Mouse (Mus musculus) midbrain, embryonic 15.5 days (tissue): ENCODE measurements around the gene Gm20696. TPM values are rescaled to one million over a fixed set of nuclear protein-coding genes. Genes with fewer than 3 reads are reported as not detected.

Source experiments
- ATAC-seq: fragments of 200-750 bp; cut with Nextera tagmentation; replicated peaks from 2 replicates; pipeline ENCODE4 v1.8.0; 2017; ENCODE audit warnings: moderate TSS enrichment
- H3K27ac ChIP-seq: fragments of 300-500 bp; sonication (generic); 2 replicates; pipeline ENCODE4 v1.5.1; 2015; ENCODE audit warnings: mild to moderate bottlenecking, inconsistent platforms
- H3K27me3 ChIP-seq: fragments of 300-500 bp; sonication (generic); replicated peaks from 2 replicates; pipeline ENCODE4 v1.6.1; 2015; ENCODE audit warnings: inconsistent platforms
- H3K36me3 ChIP-seq: fragments of 300-500 bp; sonication (generic); replicated peaks from 2 replicates; pipeline ENCODE4 v1.6.1; 2015; ENCODE audit warnings: inconsistent platforms
- H3K4me1 ChIP-seq: fragments of 300-500 bp; sonication (generic); 2 replicates; pipeline ENCODE4 v1.6.1; 2015; ENCODE audit warnings: inconsistent platforms
- H3K4me2 ChIP-seq: fragments of 300-500 bp; sonication (generic); 2 replicates; pipeline ENCODE4 v1.6.1; 2015; ENCODE audit warnings: inconsistent platforms, mild to moderate bottlenecking, moderate library complexity
- H3K4me3 ChIP-seq: fragments of 300-500 bp; sonication (generic); 2 replicates; pipeline ENCODE4 v1.5.1; 2015; ENCODE audit warnings: mild to moderate bottlenecking, inconsistent platforms
- H3K9ac ChIP-seq: fragments of 300-500 bp; sonication (generic); 2 replicates; pipeline ENCODE4 v1.6.1; 2015; ENCODE audit warnings: mild to moderate bottlenecking, inconsistent platforms
- H3K9me3 ChIP-seq: fragments of 300-500 bp; sonication (generic); 2 replicates; pipeline ENCODE4 v1.6.1; 2016; ENCODE audit warnings: inconsistent platforms
- WGBS: fragments of 180-500 bp; shearing (Covaris S2); methylation state at CpG from one replicate; pipeline ENCODE4 v1.1.7; 2015; ENCODE audit warnings: mixed read lengths; 5-methylcytosine and 5-hydroxymethylcytosine counted together
- polyA plus RNA-seq: library from polyadenylated mRNA; unstranded; fragments of >200 nt; fragmentation: Nextera tagmentation; extraction: Ambion mirVana; gene quantifications from 2 replicates; pipeline ENCODE4 v1.2.1, GENCODE M21; 2015

Gm20696 gene
- polyA plus RNA-seq, 1 experiment from 2014 or later, result 2.9 TPM

DNA sequence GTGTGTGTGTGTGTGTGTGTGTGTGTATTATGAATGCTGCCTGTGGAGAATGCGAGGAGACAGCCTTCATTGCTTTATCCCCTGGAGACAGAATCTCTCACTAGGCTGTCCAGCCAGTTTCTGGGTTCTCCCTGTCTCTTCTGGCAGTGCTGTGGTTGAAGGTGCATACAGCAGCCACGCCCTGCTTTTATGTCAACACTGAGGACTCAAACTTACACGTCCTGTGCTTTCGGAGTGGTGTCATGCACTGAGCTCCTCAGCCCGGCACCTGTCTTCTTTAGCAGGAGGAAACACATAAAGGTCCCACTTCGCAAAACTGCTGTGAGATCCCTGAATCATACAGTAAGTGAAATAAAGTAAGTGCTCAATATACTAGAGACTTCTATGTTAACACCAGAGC, 264.8 kb downstream of the Gm20696 start:
- Histone ChIP-seq H3K27ac (no peak overlapping the region), H3K36me3 (no peaks in the 10 kb centered on the region), H3K27me3 (no peaks in the 10 kb centered on the region), H3K9ac (no peak overlapping the region), H3K4me2 (no peak overlapping the region), H3K4me3 (no peak overlapping the region), H3K9me3 (no peaks in the 10 kb centered on the region), H3K4me1 (peaks cover 5% of the 10 kb centered on the region; the same call in 1 of the 2 replicates)
- no peak for ATAC-seq
- WGBS, result 80% methylated on average over 6 of the region's 6 CpGs

GRCm38 (mm10) chr6:99401211-99401610, 265.4 kb downstream of the Gm20696 start:
- H3K27me3 ChIP-seq, result no peaks in the 10 kb centered on the region
- no peak overlapping the region for H3K4me2 ChIP-seq
- H3K27ac ChIP-seq, result no peak overlapping the region
- H3K4me3 ChIP-seq, result no peak overlapping the region
- H3K9me3 ChIP-seq, result no peaks in the 10 kb centered on the region
- 58% methylated on average over 2 of the region's 2 CpGs for WGBS
- no peaks in the 10 kb centered on the region for H3K36me3 ChIP-seq
- no peak overlapping the region for H3K9ac ChIP-seq
- H3K4me1 ChIP-seq, result peaks cover 5% of the 10 kb centered on the region; the same call in 1 of the 2 replicates
- ATAC-seq, result no peak

GRCm38 (mm10) chr6:99395745-99396144, 270.9 kb downstream of the Gm20696 start:
- Histone ChIP-seq H3K27me3 (no peaks in the 10 kb centered on the region), H3K4me2 (no peak overlapping the region), H3K9ac (no peak overlapping the region), H3K27ac (no peak overlapping the region), H3K4me1 (0 out of 2 replicates have a peak, but pooled peaks cover 5% of the 10 kb centered on the region), H3K36me3 (no peaks in the 10 kb centered on the region), H3K4me3 (no peak overlapping the region), H3K9me3 (no peaks in the 10 kb centered on the region)
- 30% methylated on average over 12 of the region's 12 CpGs for WGBS
- ATAC-seq, result no peak

DNA sequence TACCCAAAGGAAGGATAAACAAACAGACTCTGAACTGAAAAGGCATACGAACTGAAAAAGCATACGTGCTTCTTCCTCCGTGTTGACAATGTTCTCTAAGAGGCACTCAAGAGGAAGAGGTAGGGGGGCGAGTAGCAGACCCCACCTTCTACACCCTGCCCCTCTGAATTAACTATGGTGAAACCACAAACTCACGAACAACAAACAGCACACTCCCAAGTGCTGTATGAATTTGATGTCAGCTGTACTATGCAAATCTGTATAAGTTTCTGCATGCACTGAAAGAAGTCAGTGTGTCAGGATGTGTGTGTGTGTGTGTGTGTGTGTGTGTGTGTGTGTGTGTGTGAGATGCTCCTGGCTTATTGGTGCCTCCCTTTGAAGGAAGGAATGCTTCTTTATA, 271.8 kb downstream of the Gm20696 start:
- H3K4me1 ChIP-seq, result 0 out of 2 replicates have a peak, but pooled peaks cover 5% of the 10 kb centered on the region
- H3K27me3 ChIP-seq, result no peaks in the 10 kb centered on the region
- no peak for ATAC-seq
- H3K9me3 ChIP-seq, result no peaks in the 10 kb centered on the region
- no peak overlapping the region for H3K9ac ChIP-seq
- H3K4me3 ChIP-seq, result no peak overlapping the region
- no peak overlapping the region for H3K4me2 ChIP-seq
- no peak overlapping the region for H3K27ac ChIP-seq
- no peaks in the 10 kb centered on the region for H3K36me3 ChIP-seq
- WGBS, result 68% methylated on average over 5 of the region's 5 CpGs

DNA sequence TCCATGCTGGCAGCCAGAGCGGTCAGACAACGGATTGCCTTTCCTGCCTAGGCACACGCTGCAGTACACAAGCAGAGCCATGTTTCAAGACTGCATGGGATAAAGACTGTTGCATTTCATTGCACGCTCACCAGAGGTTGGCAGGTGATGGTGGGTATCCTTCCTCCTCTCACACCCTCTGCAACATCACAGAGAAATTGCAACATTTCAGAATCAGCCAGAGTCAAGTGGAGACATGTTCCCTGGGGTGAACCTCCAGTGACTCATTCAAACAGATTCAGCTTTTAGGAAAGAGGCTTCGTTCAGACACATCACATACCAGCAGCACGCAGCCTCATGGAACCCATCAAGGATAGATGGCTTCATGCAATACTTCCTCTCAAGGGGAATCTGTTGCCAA, 274.1 kb downstream of the Gm20696 start:
- no peak for ATAC-seq
- Histone ChIP-seq H3K4me2 (no peak overlapping the region), H3K9me3 (no peaks in the 10 kb centered on the region), H3K27ac (no peak overlapping the region), H3K27me3 (no peaks in the 10 kb centered on the region), H3K4me1 (0 out of 2 replicates have a peak, but pooled peaks cover 5% of the 10 kb centered on the region), H3K9ac (no peak overlapping the region), H3K4me3 (no peak overlapping the region), H3K36me3 (no peaks in the 10 kb centered on the region)
- 93% methylated on average over 6 of the region's 6 CpGs for WGBS

GRCm38 (mm10) chr6:99388741-99389675, 277.6 kb downstream of the Gm20696 start:
- H3K9me3 ChIP-seq, result no peaks in the 10 kb centered on the region
- no peak overlapping the region for H3K4me3 ChIP-seq
- 76% methylated on average over 19 of the region's 19 CpGs for WGBS
- H3K27me3 ChIP-seq, result no peaks in the 10 kb centered on the region
- no peak overlapping the region for H3K4me2 ChIP-seq
- no peaks in the 10 kb centered on the region for H3K4me1 ChIP-seq
- no peaks in the 10 kb centered on the region for H3K36me3 ChIP-seq
- H3K27ac ChIP-seq, result 0 out of 2 replicates have a peak overlapping the region, but pooled peaks have one; percentile 27
- no peak for ATAC-seq
- H3K9ac ChIP-seq, result no peak overlapping the region

- 86% methylated on average over 5 of the region's 5 CpGs for WGBS
These were observed 278.6 kb downstream of the Gm20696 start for GRCm38 (mm10) chr6:99388023-99388422.

DNA sequence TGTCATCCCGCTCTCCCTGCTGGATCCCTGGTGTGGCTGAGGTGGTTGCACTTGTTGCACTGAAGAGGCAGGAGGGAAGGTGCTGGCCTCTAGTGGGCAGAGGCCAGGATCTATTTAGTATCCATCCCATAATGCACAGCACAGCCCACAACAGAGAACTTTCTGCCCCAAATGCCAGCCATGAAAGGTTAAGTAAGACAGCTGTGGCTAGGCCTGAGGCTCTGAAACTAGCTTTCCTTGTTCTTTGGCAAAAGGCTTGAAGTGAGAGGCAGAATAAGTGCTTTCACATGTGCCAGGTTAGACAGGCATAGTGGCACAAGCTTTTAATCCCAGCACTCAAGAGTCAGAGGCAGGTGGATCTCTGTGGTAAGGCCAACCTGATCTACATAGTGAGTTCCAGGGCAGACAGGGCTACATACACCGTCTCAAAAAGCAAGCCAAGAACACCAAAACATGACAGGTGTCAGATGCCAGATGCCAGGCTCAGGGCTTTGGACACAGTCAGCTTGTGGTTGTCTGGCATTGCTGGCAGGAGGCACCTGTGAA, 281.5 kb downstream of the Gm20696 start:
- H3K4me1 ChIP-seq, result no peaks in the 10 kb centered on the region
- H3K27ac ChIP-seq, result no peak overlapping the region
- H3K36me3 ChIP-seq, result no peaks in the 10 kb centered on the region
- no peak overlapping the region for H3K4me2 ChIP-seq
- ATAC-seq, result no peak
- H3K4me3 ChIP-seq, result no peak overlapping the region
- 88% methylated on average over 2 of the region's 2 CpGs for WGBS
- H3K9ac ChIP-seq, result no peak overlapping the region
- no peaks in the 10 kb centered on the region for H3K9me3 ChIP-seq
- no peaks in the 10 kb centered on the region for H3K27me3 ChIP-seq

More at GRCm38 (mm10) chr6:99388023-99388422, 278.6 kb downstream of the Gm20696 start:
- no peak overlapping the region for H3K4me3 ChIP-seq
- H3K4me2 ChIP-seq, result no peak overlapping the region
- no peaks in the 10 kb centered on the region for H3K4me1 ChIP-seq
- no peak overlapping the region for H3K9ac ChIP-seq
- H3K9me3 ChIP-seq, result no peaks in the 10 kb centered on the region
- H3K27me3 ChIP-seq, result no peaks in the 10 kb centered on the region
- H3K36me3 ChIP-seq, result no peaks in the 10 kb centered on the region
- H3K27ac ChIP-seq, result no peak overlapping the region
- ATAC-seq, result no peak

- H3K27ac ChIP-seq, result no peak overlapping the region
- H3K4me1 ChIP-seq, result no peaks in the 10 kb centered on the region
- WGBS, result 91% methylated on average over 4 of the region's 4 CpGs
- H3K4me2 ChIP-seq, result no peak overlapping the region
- H3K27me3 ChIP-seq, result no peaks in the 10 kb centered on the region
- no peak for ATAC-seq
- no peaks in the 10 kb centered on the region for H3K36me3 ChIP-seq
- H3K9ac ChIP-seq, result no peak overlapping the region
- no peaks in the 10 kb centered on the region for H3K9me3 ChIP-seq
- H3K4me3 ChIP-seq, result no peak overlapping the region
These were observed 282.6 kb downstream of the Gm20696 start for GRCm38 (mm10) chr6:99383846-99384472.

- H3K27me3 ChIP-seq, result no peaks in the 10 kb centered on the region
These were observed 286.5 kb downstream of the Gm20696 start for GRCm38 (mm10) chr6:99380146-99380545.

DNA sequence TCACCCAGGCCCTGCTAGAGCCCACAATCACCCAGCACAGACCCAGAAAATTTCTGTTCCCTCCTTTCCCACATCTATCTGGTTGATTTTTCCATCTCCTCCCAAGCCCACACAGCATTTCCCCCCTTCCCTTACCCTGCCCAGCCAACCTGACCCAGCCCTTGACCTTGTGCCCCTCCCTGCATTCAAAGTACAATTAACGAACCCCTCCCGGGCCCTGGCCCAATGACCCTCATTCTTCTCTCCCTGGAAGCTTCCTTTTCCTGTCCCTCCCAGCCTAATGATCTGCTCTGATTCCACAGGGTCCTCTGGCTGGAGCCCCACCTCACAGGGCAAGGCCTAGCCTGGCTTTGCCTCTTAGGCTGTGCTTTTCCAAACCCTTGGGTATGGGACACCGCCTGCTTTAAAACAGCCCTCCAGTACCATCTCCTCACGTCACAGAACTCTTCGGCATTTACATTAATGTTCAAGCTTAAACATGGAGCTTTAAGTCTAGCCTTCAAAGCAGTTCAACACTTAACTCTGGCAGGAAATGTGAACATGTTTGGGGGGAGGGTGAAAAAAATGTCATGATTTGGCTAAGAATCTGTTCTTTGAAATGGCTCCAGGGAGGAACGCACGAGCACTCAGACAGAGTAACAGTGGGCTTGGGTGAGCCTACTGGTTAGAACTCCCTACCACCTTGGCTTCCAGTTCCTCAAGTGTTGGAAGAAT, 287.4 kb downstream of the Gm20696 start:
- no peak for ATAC-seq
- no peak overlapping the region for H3K27ac ChIP-seq
- no peaks in the 10 kb centered on the region for H3K27me3 ChIP-seq
- no peak overlapping the region for H3K9ac ChIP-seq
- H3K4me1 ChIP-seq, result peaks cover 22% of the 10 kb centered on the region
- no peak overlapping the region for H3K4me2 ChIP-seq
- WGBS, result 80% methylated on average over 7 of the region's 7 CpGs
- no peaks in the 10 kb centered on the region for H3K9me3 ChIP-seq
- H3K4me3 ChIP-seq, result no peak overlapping the region
- no peaks in the 10 kb centered on the region for H3K36me3 ChIP-seq

More at GRCm38 (mm10) chr6:99380146-99380545, 286.5 kb downstream of the Gm20696 start:
- no peaks in the 10 kb centered on the region for H3K9me3 ChIP-seq
- ATAC-seq, result no peak
- H3K4me2 ChIP-seq, result no peak overlapping the region
- H3K4me3 ChIP-seq, result no peak overlapping the region
- no peak overlapping the region for H3K27ac ChIP-seq
- H3K36me3 ChIP-seq, result no peaks in the 10 kb centered on the region
- no peak overlapping the region for H3K9ac ChIP-seq
- H3K4me1 ChIP-seq, result peaks cover 20% of the 10 kb centered on the region
- 98% methylated on average over 5 of the region's 5 CpGs for WGBS

GRCm38 (mm10) chr6:99377716-99378115, 288.9 kb downstream of the Gm20696 start:
- H3K27me3 ChIP-seq, result no peaks in the 10 kb centered on the region
- no peak for ATAC-seq
- no peak overlapping the region for H3K4me2 ChIP-seq
- no peak overlapping the region for H3K9ac ChIP-seq
- H3K36me3 ChIP-seq, result no peaks in the 10 kb centered on the region
- H3K9me3 ChIP-seq, result no peaks in the 10 kb centered on the region
- 56% methylated on average over 4 of the region's 4 CpGs for WGBS
- H3K4me3 ChIP-seq, result no peak overlapping the region
- H3K4me1 ChIP-seq, result peaks cover 24% of the 10 kb centered on the region
- H3K27ac ChIP-seq, result no peak overlapping the region
